Mouse (Mus musculus) forebrain, embryonic 10.5 days (tissue): Measurements from ENCODE around the gene Rrp12. TPM values are rescaled to one million over a fixed set of nuclear protein-coding genes. Genes with fewer than 3 reads are reported as not detected.
A peak's percentile ranks its signal among the peaks of the same experiment; 100 is the strongest.

ENCODE experiments used
- DNase-seq: peaks from one replicate; pipeline ENCODE4 v3.0.0-alpha.2; 2017; ENCODE audit warnings: low spot score; ENCODE audit errors: extremely low spot score
- H3K27ac ChIP-seq: fragments of 300-500 bp; sonication (generic); 2 replicates; pipeline ENCODE4 v1.5.1; 2016; ENCODE audit warnings: mild to moderate bottlenecking
- H3K27me3 ChIP-seq: fragments of 300-500 bp; sonication (generic); 2 replicates; pipeline ENCODE4 v1.6.1; 2016; ENCODE audit warnings: mild to moderate bottlenecking; ENCODE audit not compliant: poor library complexity, severe bottlenecking
- H3K36me3 ChIP-seq: fragments of 300-500 bp; sonication (generic); replicated peaks from 2 replicates; pipeline ENCODE4 v1.6.1; 2016; ENCODE audit warnings: mild to moderate bottlenecking, moderate library complexity
- H3K4me1 ChIP-seq: fragments of 300-500 bp; sonication (generic); 2 replicates; pipeline ENCODE4 v1.6.1; 2016
- H3K4me3 ChIP-seq: fragments of 300-500 bp; sonication (generic); 2 replicates; pipeline ENCODE4 v1.5.1; 2016; ENCODE audit warnings: mild to moderate bottlenecking, moderate library complexity
- H3K9me3 ChIP-seq: fragments of 300-500 bp; sonication (generic); 2 replicates; pipeline ENCODE4 v1.6.1; 2016; ENCODE audit warnings: mild to moderate bottlenecking, moderate library complexity
- WGBS: fragments of 180-500 bp; shearing (Covaris S2); methylation state at CpG from one replicate; pipeline ENCODE4 v1.1.7; 2016; 5-methylcytosine and 5-hydroxymethylcytosine counted together
- polyA plus RNA-seq: library from polyadenylated mRNA; unstranded; fragments of >200 nt; fragmentation: Nextera tagmentation; extraction: Ambion mirVana; gene quantifications from 2 replicates; pipeline ENCODE4 v1.2.1, GENCODE M21; 2016

Rrp12 gene
- polyA plus RNA-seq, 1 experiment from 2014 or later, result 43.8 TPM

- Histone ChIP-seq H3K4me3 (peak within 1 kb of the TSS; percentile 81), H3K9me3 (no peaks in the 10 kb centered on the region), H3K27me3 (peaks cover 30% of the 10 kb centered on the region), H3K4me1 (peaks cover 36% of the 10 kb centered on the region), H3K27ac (peak within 1 kb of the TSS; percentile 96), H3K36me3 (no peaks in the 10 kb centered on the region)
- DNase-seq, result peak; percentile 93
- under 1% methylated on average over 39 of the region's 39 CpGs for WGBS
Measured at GRCm38 (mm10) chr19:41829381-41830105, 66.4 kb downstream of the Rrp12 start, which contains the start of gene Frat1. Frat1 (plus strand) TSS chr19:41829970.

- Histone ChIP-seq H3K27ac (0 out of 2 replicates have a peak overlapping the region, but pooled peaks have one; percentile 12), H3K4me1 (peaks cover 36% of the 10 kb centered on the region), H3K9me3 (no peaks in the 10 kb centered on the region), H3K36me3 (no peaks in the 10 kb centered on the region), H3K4me3 (peak overlapping the region; percentile 81), H3K27me3 (peaks cover 29% of the 10 kb centered on the region)
- no peak for DNase-seq
- 79% methylated on average over 3 of the region's 3 CpGs for WGBS
Measured at GRCm38 (mm10) chr19:41828941-41829340, 67.0 kb downstream of the Rrp12 start.

- H3K27ac ChIP-seq, result no peak overlapping the region
- DNase-seq, result no peak
- H3K36me3 ChIP-seq, result no peaks in the 10 kb centered on the region
- no peak overlapping the region for H3K4me3 ChIP-seq
- H3K27me3 ChIP-seq, result peaks cover 4% of the 10 kb centered on the region
- 95% methylated on average over 3 of the region's 3 CpGs for WGBS
- no peaks in the 10 kb centered on the region for H3K9me3 ChIP-seq
- peaks cover 19% of the 10 kb centered on the region for H3K4me1 ChIP-seq
Measured at GRCm38 (mm10) chr19:41826529-41826928, 69.4 kb downstream of the Rrp12 start.

GRCm38 (mm10) chr19:41824950-41825349, 71.0 kb downstream of the Rrp12 start:
- peaks cover 7% of the 10 kb centered on the region; the same call in 1 of the 2 replicates for H3K27me3 ChIP-seq
- H3K4me1 ChIP-seq, result peaks cover 14% of the 10 kb centered on the region
- H3K36me3 ChIP-seq, result no peaks in the 10 kb centered on the region
- DNase-seq, result no peak
- no peak overlapping the region for H3K27ac ChIP-seq
- WGBS, result 85% methylated on average over 5 of the region's 5 CpGs
- H3K4me3 ChIP-seq, result no peak overlapping the region
- H3K9me3 ChIP-seq, result no peaks in the 10 kb centered on the region

GRCm38 (mm10) chr19:41822589-41822988, 73.4 kb downstream of the Rrp12 start:
- Histone ChIP-seq H3K4me1 (peaks cover 11% of the 10 kb centered on the region), H3K4me3 (no peak overlapping the region), H3K9me3 (no peaks in the 10 kb centered on the region), H3K27me3 (peaks cover 7% of the 10 kb centered on the region; the same call in 1 of the 2 replicates), H3K36me3 (no peaks in the 10 kb centered on the region), H3K27ac (no peak overlapping the region)
- DNase-seq, result no peak
- WGBS, result 79% methylated on average over 1 of the region's 1 CpGs

- 4% methylated on average over 5 of the region's 5 CpGs for WGBS
- Histone ChIP-seq H3K27ac (0 out of 2 replicates have a peak overlapping the region, but pooled peaks have one; percentile 30), H3K4me3 (no peak overlapping the region), H3K36me3 (no peaks in the 10 kb centered on the region), H3K4me1 (peaks cover 18% of the 10 kb centered on the region), H3K27me3 (peaks cover 7% of the 10 kb centered on the region; the same call in 1 of the 2 replicates), H3K9me3 (no peaks in the 10 kb centered on the region)
- no peak for DNase-seq
Measured at GRCm38 (mm10) chr19:41821436-41821835, 74.5 kb downstream of the Rrp12 start.

- Histone ChIP-seq H3K27ac (no peak overlapping the region), H3K4me1 (peaks cover 18% of the 10 kb centered on the region), H3K9me3 (no peaks in the 10 kb centered on the region), H3K4me3 (no peak overlapping the region), H3K27me3 (peaks cover 7% of the 10 kb centered on the region; the same call in 1 of the 2 replicates), H3K36me3 (no peaks in the 10 kb centered on the region)
- 84% methylated on average over 4 of the region's 4 CpGs for WGBS
- DNase-seq, result no peak
Measured at GRCm38 (mm10) chr19:41818749-41819148, 77.2 kb downstream of the Rrp12 start.

- DNase-seq, result no peak
- WGBS, result 57% methylated on average over 10 of the region's 10 CpGs
- H3K4me1 ChIP-seq, result peaks cover 18% of the 10 kb centered on the region
- H3K4me3 ChIP-seq, result no peak overlapping the region
- H3K27me3 ChIP-seq, result peaks cover 7% of the 10 kb centered on the region; the same call in 1 of the 2 replicates
- no peak overlapping the region; the same call in 1 of the 2 replicates for H3K27ac ChIP-seq
- H3K9me3 ChIP-seq, result no peaks in the 10 kb centered on the region
- no peaks in the 10 kb centered on the region for H3K36me3 ChIP-seq
Measured at GRCm38 (mm10) chr19:41817325-41817724, 78.6 kb downstream of the Rrp12 start.

GRCm38 (mm10) chr19:41816915-41817314, 79.1 kb downstream of the Rrp12 start:
- no peaks in the 10 kb centered on the region for H3K9me3 ChIP-seq
- no peaks in the 10 kb centered on the region for H3K36me3 ChIP-seq
- H3K4me1 ChIP-seq, result peaks cover 18% of the 10 kb centered on the region
- WGBS, result 61% methylated on average over 5 of the region's 5 CpGs
- no peak for DNase-seq
- peaks cover 7% of the 10 kb centered on the region; the same call in 1 of the 2 replicates for H3K27me3 ChIP-seq
- H3K4me3 ChIP-seq, result no peak overlapping the region
- H3K27ac ChIP-seq, result no peak overlapping the region; the same call in 1 of the 2 replicates

- DNase-seq, result no peak
- 79% methylated on average over 5 of the region's 5 CpGs for WGBS
- peaks cover 6% of the 10 kb centered on the region; the same call in 1 of the 2 replicates for H3K27me3 ChIP-seq
- H3K27ac ChIP-seq, result no peak overlapping the region
- peaks cover 16% of the 10 kb centered on the region for H3K4me1 ChIP-seq
- H3K36me3 ChIP-seq, result no peaks in the 10 kb centered on the region
- H3K4me3 ChIP-seq, result no peak overlapping the region
- no peaks in the 10 kb centered on the region for H3K9me3 ChIP-seq
Measured at GRCm38 (mm10) chr19:41816410-41816809, 79.6 kb downstream of the Rrp12 start.

GRCm38 (mm10) chr19:41813374-41813773, 82.6 kb downstream of the Rrp12 start:
- Histone ChIP-seq H3K27ac (no peak overlapping the region), H3K4me1 (peaks cover 11% of the 10 kb centered on the region), H3K36me3 (no peaks in the 10 kb centered on the region), H3K9me3 (no peaks in the 10 kb centered on the region), H3K4me3 (no peak overlapping the region), H3K27me3 (no peaks in the 10 kb centered on the region)
- no peak for DNase-seq
- 91% methylated on average over 4 of the region's 4 CpGs for WGBS
